Mouse (Mus musculus): ENCODE results near the gene Kcnn4.

Kcnn4 gene

GRCm38 (mm10) chr7:24428725-24429124 lies 58.7 kb downstream of the Kcnn4 start:
- no peak for DNase-seq

DNA sequence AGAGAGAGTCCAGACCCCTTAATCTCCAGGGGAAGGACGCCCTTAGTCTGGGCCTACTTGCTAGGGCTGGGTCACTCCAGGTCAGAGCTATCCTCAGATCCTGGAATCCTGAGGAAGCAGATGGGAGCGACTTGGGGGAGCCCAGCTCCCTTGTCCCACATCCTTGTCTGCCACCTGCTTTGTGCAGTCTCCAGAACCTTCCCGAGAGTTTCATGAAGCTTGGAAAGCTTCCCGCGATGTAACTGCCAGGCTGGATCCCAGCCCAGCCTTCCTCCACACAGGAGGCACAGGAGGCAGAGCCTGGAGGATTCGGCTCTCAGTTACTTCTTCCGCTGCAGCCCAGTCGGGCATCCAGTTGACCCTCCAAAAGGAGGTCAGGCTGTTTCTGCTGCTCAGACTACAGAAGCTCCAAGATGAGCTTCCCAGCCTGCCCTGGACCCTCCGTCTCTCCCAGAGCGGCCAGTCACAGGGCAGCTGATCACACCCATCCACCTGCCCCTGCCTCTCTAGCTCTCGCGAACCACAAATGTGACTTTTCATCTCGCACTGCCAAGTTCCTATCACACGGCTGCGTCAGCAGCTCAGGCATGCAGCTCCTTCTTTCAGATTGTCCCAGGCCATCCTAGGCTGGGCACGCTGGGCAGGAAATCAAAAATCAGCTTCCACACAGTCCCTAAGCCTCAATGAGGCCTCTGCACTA lies 59.5 kb downstream of the Kcnn4 start:
- no peak for DNase-seq

- DNase-seq, result no peak
Measured at GRCm38 (mm10) chr7:24430551-24431345, 60.7 kb downstream of the Kcnn4 start.

- no peak for DNase-seq
Measured at GRCm38 (mm10) chr7:24431713-24432112, 61.6 kb downstream of the Kcnn4 start.

- DNase-seq, result no peak
Measured at GRCm38 (mm10) chr7:24435305-24435704, 65.2 kb downstream of the Kcnn4 start.
